Mouse (Mus musculus) kidney, adult 10 weeks (tissue): ENCODE data around the gene Gm4779. TPM values are rescaled to one million over a fixed set of nuclear protein-coding genes. Genes with fewer than 3 reads are reported as not detected.

Source experiments
- polyA plus RNA-seq: library from polyadenylated mRNA; stranded (reverse); fragments of 350-450 nt; fragmentation: Illumina TruSeq; extraction: RNeasy Lipid Tissue Mini Kit (QIAGEN cat#74804); gene quantifications from one replicate; pipeline ENCODE4 v1.2.3, GENCODE M21; 2014; ENCODE audit warnings: low read depth, low replicate concordance

The Gm4779 gene
- not detected for polyA plus RNA-seq

DNA sequence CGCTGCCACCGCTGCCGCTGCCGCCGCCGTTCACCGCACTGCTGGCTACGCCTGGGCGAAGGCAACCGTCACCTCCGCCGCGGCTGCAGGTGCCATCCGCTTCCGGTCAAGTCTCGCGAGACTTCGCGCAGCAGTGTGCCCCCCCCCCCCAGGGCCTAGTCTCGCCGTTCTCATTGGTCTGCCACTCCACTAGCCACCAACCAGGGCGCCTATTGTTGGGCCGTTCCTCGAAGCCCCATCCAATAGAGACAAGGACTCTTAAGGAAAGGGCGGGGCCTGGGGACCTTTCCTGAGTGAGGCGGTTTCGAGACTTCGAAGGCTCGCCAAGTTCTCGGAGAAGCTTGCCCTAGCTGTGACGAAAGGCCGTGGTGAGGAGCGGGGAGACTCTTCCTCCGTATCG, at the start of gene Gm4779, which contains the start of gene 8030474K03Rik:
TSS of gene Gm4779 (minus strand) at position 82 of the 400 bp plus-strand sequence.
TSS of gene 8030474K03Rik (plus strand) at position 315 of the 400 bp plus-strand sequence.

Other genes starting within 250 kb of the Gm4779 start
- gene Ogt, start 154.4 kb downstream of the Gm4779 start, polyA plus RNA-seq, result 185 TPM
- not detected for gene Cxcr3, start 60.2 kb downstream of the Gm4779 start, polyA plus RNA-seq
- gene 8030474K03Rik, start 233 bp upstream of the Gm4779 start, polyA plus RNA-seq, result not detected
- gene Nhsl2, start 55.0 kb upstream of the Gm4779 start, polyA plus RNA-seq, result 8.3 TPM